Mouse (Mus musculus) C2C12 (cell line): Measurements from ENCODE around the gene Tmem25.

ENCODE experiments used
- CEBPB ChIP-seq: IDR thresholded peaks from one replicate; pipeline ENCODE4 v1.6.1; 2011; ENCODE audit warnings: low read depth, mild to moderate bottlenecking, control low read depth, moderate library complexity
- CTCF ChIP-seq: IDR thresholded peaks from one replicate; pipeline ENCODE4 v1.5.1; 2011; ENCODE audit not compliant: control insufficient read depth, insufficient read depth, insufficient read length
- MAX ChIP-seq: IDR thresholded peaks from one replicate; pipeline ENCODE4 v1.6.1; 2011; ENCODE audit warnings: mild to moderate bottlenecking, control low read depth
- USF1 ChIP-seq: IDR thresholded peaks from one replicate; pipeline ENCODE4 v1.6.1; 2011; ENCODE audit warnings: low read depth, mild to moderate bottlenecking, control low read depth, moderate library complexity

DNA sequence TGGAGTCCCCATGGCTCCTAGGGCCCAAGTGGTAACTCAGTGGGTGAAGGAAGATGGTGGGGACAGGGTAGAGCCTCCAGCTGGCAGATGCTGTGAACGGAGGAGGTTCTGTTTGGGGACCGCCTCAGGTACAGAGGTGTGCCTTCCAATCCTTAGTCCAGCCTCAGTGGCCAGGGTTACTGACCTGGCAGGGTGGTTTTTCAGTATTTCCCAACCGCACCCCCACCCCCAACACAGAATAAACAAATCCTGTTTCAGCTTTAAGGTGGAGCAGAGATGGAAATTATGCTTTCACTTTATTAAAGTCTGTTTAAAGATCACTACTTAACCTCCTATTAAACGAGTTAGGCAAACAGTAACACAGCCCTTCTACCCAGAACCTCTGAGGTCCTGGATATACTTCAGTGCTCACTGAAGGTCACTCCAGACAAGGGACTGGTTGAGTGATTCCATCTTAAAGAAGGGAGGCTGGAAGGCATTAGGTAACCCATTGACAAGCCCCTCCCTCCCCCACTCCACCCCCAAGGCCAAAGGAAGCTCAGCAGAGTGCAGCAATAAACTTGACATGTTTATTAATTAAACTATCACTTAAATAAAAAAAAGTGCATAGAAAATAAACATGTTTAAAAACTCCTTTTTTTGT is 3.8 kb upstream of the Tmem25 start, which contains the start of gene Ttc36:
- no peak for TF ChIP-seq CTCF
- TF ChIP-seq USF1: no peak
- TF ChIP-seq MAX: no peak
- no peak for TF ChIP-seq CEBPB
